Mouse (Mus musculus) midbrain, postnatal 0 days (tissue): ENCODE measurements around the gene Dock8. TPM values are rescaled to one million over a fixed set of nuclear protein-coding genes. Genes with fewer than 3 reads are reported as not detected.

Experiments used
- ATAC-seq: fragments of 200-750 bp; cut with Nextera tagmentation; 2 replicates; pipeline ENCODE4 v1.8.0; 2017; ENCODE audit warnings: moderate number of reproducible peaks, mild to moderate bottlenecking, moderate TSS enrichment, moderate library complexity; ENCODE audit not compliant: low FRiP score
- DNase-seq: peaks from one replicate; pipeline ENCODE4 v3.0.0-alpha.2; 2015; ENCODE audit warnings: low spot score
- H3K27ac ChIP-seq: fragments of 300-500 bp; sonication (generic); 2 replicates; pipeline ENCODE4 v1.5.1; 2014; ENCODE audit warnings: low read depth, mild to moderate bottlenecking, low read length, mixed read lengths
- H3K27me3 ChIP-seq: fragments of 300-500 bp; sonication (generic); 2 replicates; pipeline ENCODE4 v1.6.1; 2014; ENCODE audit warnings: low read length, control low read depth, mixed read lengths; ENCODE audit not compliant: insufficient read depth
- H3K36me3 ChIP-seq: fragments of 300-500 bp; sonication (generic); 2 replicates; pipeline ENCODE4 v1.6.1; 2014; ENCODE audit warnings: low read length, control low read depth, mixed read lengths; ENCODE audit not compliant: insufficient read depth
- H3K4me1 ChIP-seq: fragments of 300-500 bp; sonication (generic); 2 replicates; pipeline ENCODE4 v1.6.1; 2014; ENCODE audit warnings: mild to moderate bottlenecking, control low read depth, antibody characterized with exemption, low read length, mixed read lengths; ENCODE audit not compliant: insufficient read depth
- H3K4me2 ChIP-seq: fragments of 300-500 bp; sonication (generic); 2 replicates; pipeline ENCODE4 v1.6.1; 2014; ENCODE audit warnings: low read depth, mild to moderate bottlenecking, low read length, mixed read lengths; ENCODE audit not compliant: poor library complexity, severe bottlenecking
- H3K4me3 ChIP-seq: fragments of 300-500 bp; sonication (generic); 2 replicates; pipeline ENCODE4 v1.5.1; 2014; ENCODE audit warnings: low read depth, mild to moderate bottlenecking, low read length, moderate library complexity
- H3K9ac ChIP-seq: fragments of 300-500 bp; sonication (generic); replicated peaks from 2 replicates; pipeline ENCODE4 v1.6.1; 2014; ENCODE audit warnings: mild to moderate bottlenecking, low read length, moderate library complexity, mixed read lengths; ENCODE audit not compliant: poor library complexity, severe bottlenecking
- H3K9me3 ChIP-seq: fragments of 300-500 bp; sonication (generic); 2 replicates; pipeline ENCODE4 v1.6.1; 2016; ENCODE audit warnings: low read length, control low read depth
- CTCF ChIP-seq: IDR thresholded peaks from 2 replicates; pipeline ENCODE4 v1.5.1; 2016; ENCODE audit warnings: antibody characterized with exemption, mild to moderate bottlenecking
- WGBS: fragments of 180-500 bp; shearing (Covaris S2); extraction: QIAGEN DNeasy Blood & Tissue Kit; methylation state at CpG from one replicate; pipeline ENCODE4 v1.1.7; 2014; 5-methylcytosine and 5-hydroxymethylcytosine counted together
- polyA plus RNA-seq: library from polyadenylated mRNA; unstranded; fragments of >200 nt; fragmentation: Nextera tagmentation; extraction: Ambion mirVana; gene quantifications from 2 replicates; pipeline ENCODE4 v1.2.1, GENCODE M21; 2015
- total RNA-seq: library from RNA; depleted of rRNA; stranded (reverse); fragments of >200 nt; gene quantifications from 2 replicates; pipeline ENCODE4 v1.2.3, GENCODE M21; 2014

Dock8 gene
- total and polyA plus RNA-seq, 2 experiments from 2014 or later = 0.44 to 0.77 TPM

- Histone ChIP-seq H3K27me3 (no peaks in the 10 kb centered on the region), H3K4me1 (no peaks in the 10 kb centered on the region), H3K27ac (no peak overlapping the region), H3K9ac (no peak overlapping the region), H3K4me3 (no peak overlapping the region), H3K4me2 (no peak overlapping the region), H3K9me3 (no peaks in the 10 kb centered on the region), H3K36me3 (no peaks in the 10 kb centered on the region)
- ATAC-seq (no peak), DNase-seq (no peak)
- WGBS = 57% methylated on average over 10 of the region's 10 CpGs
- TF ChIP-seq CTCF = no peak
Observed at GRCm38 (mm10) chr19:25171395-25171794, 172.1 kb downstream of the Dock8 start.

- H3K4me3 ChIP-seq = no peak overlapping the region
- H3K4me1 ChIP-seq = no peaks in the 10 kb centered on the region
- no peaks in the 10 kb centered on the region for H3K27me3 ChIP-seq
- no peak overlapping the region for H3K9ac ChIP-seq
- no peak overlapping the region for H3K27ac ChIP-seq
- ATAC-seq = no peak
- DNase-seq = no peak
- no peak for TF ChIP-seq CTCF
- no peaks in the 10 kb centered on the region for H3K36me3 ChIP-seq
- 96% methylated on average over 11 of the region's 11 CpGs for WGBS
- no peak overlapping the region for H3K4me2 ChIP-seq
- no peaks in the 10 kb centered on the region for H3K9me3 ChIP-seq
Observed at GRCm38 (mm10) chr19:25176746-25177145, 177.4 kb downstream of the Dock8 start.

- Histone ChIP-seq H3K9me3 (no peaks in the 10 kb centered on the region), H3K9ac (no peak overlapping the region), H3K36me3 (no peaks in the 10 kb centered on the region), H3K27ac (no peak overlapping the region), H3K4me3 (no peak overlapping the region), H3K27me3 (no peaks in the 10 kb centered on the region), H3K4me2 (no peak overlapping the region), H3K4me1 (no peaks in the 10 kb centered on the region)
- WGBS = 92% methylated on average over 6 of the region's 6 CpGs
- TF ChIP-seq CTCF = no peak
- ATAC-seq (no peak), DNase-seq (no peak)
Observed at GRCm38 (mm10) chr19:25180024-25180423, 180.7 kb downstream of the Dock8 start.

- Histone ChIP-seq H3K4me2 (no peak overlapping the region), H3K4me3 (no peak overlapping the region), H3K4me1 (no peaks in the 10 kb centered on the region), H3K36me3 (no peaks in the 10 kb centered on the region), H3K27ac (no peak overlapping the region), H3K9ac (no peak overlapping the region), H3K9me3 (no peaks in the 10 kb centered on the region), H3K27me3 (no peaks in the 10 kb centered on the region)
- WGBS = 94% methylated on average over 6 of the region's 6 CpGs
- no peak for DNase-seq
- no peak for ATAC-seq
- TF ChIP-seq CTCF = no peak
Observed at GRCm38 (mm10) chr19:25180547-25180946, 181.2 kb downstream of the Dock8 start.

GRCm38 (mm10) chr19:25184076-25184475 lies 184.7 kb downstream of the Dock8 start:
- WGBS = 69% methylated on average over 7 of the region's 7 CpGs
- H3K4me3 ChIP-seq = no peak overlapping the region
- H3K9ac ChIP-seq = no peak overlapping the region
- H3K9me3 ChIP-seq = no peaks in the 10 kb centered on the region
- ATAC-seq (no peak), DNase-seq (peak; percentile 55)
- no peaks in the 10 kb centered on the region for H3K36me3 ChIP-seq
- no peaks in the 10 kb centered on the region for H3K4me1 ChIP-seq
- no peak overlapping the region for H3K4me2 ChIP-seq
- H3K27me3 ChIP-seq = no peaks in the 10 kb centered on the region
- no peak overlapping the region for H3K27ac ChIP-seq
- no peak for TF ChIP-seq CTCF

GRCm38 (mm10) chr19:25186316-25186715 lies 187.0 kb downstream of the Dock8 start:
- no peak for TF ChIP-seq CTCF
- Histone ChIP-seq H3K36me3 (no peaks in the 10 kb centered on the region), H3K9me3 (no peaks in the 10 kb centered on the region), H3K4me3 (no peak overlapping the region), H3K4me1 (no peaks in the 10 kb centered on the region), H3K4me2 (no peak overlapping the region), H3K27me3 (no peaks in the 10 kb centered on the region), H3K9ac (no peak overlapping the region), H3K27ac (no peak overlapping the region)
- no peak for ATAC-seq
- WGBS = 83% methylated on average over 5 of the region's 5 CpGs
- DNase-seq = no peak
